Mouse (Mus musculus) heart, postnatal 4 days (tissue): ENCODE measurements around the gene Anxa6. TPM values are rescaled to one million over a fixed set of nuclear protein-coding genes. Genes with fewer than 3 reads are reported as not detected.
"Not testable (repeated sequence)": the region's sequence is repeated elsewhere in the genome, so short reads cannot be mapped to it uniquely, and the experiment has no call there.

Experiments
- DNase-seq: peaks from one replicate; pipeline ENCODE4 v3.0.0; 2021
- total RNA-seq, 2 experiments: library from RNA; stranded (reverse); gene quantifications; 2 replicates each; pipeline ENCODE4 v1.2.3; 2021

The Anxa6 gene
- total RNA-seq, 2 experiments from 2014 or later: 355 to 365 TPM

DNA sequence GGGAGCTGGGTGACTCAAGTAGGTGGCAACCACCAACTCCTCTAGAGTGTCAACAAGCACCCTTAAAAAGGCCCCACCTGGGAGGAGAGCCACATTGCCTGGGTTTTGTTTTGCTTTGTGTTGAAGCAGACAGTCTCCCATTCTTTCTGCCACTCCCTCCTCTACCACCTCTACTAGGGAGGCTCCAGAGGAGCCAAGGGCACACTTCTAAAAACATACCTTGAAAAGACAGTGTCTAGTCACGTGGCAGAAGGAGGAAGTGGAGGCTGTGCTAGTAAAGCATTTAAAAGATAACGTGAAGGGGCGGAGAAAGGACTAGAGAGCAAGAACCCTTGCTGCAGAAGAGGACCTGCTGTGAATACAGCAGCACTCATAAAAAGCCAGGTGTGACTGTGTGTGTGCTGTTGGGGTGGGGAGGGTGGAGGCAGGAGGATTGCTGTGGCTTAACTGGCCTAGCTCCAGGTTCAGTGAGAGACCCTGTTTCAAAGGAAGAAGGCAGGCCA, 74.6 kb downstream of the Anxa6 start:
- DNase-seq: no peak

DNA sequence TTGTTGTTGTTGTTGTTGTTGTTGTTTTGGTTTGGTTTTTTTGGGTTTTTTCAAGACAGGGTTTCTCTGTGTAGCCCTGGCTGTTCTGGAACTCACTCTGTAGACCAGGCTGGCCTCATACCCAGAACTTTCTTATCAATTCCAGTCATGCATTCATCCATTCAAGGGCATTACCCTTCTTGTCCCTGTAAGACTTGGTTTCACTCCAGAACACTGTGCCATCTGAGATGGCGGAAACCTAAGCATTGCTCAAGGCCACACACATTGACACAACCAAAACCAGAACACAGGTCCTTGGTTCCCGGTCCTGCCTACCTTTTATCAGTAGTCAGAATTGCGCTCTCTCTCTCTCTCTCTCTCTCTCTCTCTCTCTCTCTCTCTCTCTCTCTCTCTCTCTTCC, 75.5 kb downstream of the Anxa6 start:
- not testable (repeated sequence) for DNase-seq

DNA sequence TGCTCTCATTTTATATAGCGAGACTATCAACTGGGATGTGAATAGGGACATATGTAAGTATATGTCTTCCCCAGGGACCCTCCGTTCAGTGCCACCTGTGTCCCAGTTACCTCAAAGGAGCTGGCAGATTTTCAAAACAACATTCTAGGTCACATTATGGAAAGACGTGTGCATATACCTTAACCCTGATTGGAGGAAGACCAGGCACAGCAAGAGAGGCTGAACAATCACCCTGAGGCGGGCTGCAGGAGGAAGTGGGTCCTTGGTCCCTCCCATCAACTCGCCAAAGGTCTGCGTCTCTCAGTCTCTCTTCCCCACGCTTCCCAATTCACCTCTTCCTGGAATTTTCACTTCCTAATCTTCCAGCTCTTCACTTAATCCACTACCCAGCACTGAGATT, 76.3 kb downstream of the Anxa6 start:
- DNase-seq: no peak

DNA sequence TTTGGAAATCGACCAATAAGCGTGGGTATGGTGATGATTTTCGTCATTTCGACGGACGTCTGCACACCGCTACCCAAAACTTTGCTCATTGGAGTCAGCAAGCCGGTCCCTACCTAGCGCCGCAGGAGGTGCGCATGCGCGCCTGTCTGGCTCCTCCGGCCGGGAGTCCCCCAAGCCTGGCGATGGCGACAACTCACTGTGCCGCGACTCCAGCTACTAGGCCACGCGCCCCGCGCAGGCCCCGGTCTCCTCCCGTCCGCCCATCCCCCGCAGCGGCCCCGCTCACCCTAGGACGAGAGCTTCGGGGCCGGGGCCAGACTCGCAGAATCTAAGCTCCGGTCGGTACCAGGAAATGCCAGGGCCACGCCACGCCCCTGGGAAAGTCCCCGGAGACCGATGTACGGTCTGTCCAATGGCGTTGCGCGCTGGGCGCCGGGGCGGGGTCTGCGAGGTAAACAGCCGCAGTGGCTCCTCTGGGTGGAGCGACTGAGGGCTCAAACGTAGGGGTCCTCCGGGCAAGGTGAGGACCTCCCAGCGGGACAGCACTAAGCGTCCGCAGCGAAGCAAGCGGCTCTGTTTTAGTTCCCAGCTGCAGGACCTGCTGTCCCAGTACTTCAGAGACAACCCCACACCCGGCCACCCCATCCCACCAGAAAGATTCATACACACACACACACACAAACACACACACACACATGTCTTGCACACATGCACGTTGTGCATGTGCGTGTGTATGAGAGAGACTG, 77.3 kb downstream of the Anxa6 start:
- peak; percentile 99 for DNase-seq

DNA sequence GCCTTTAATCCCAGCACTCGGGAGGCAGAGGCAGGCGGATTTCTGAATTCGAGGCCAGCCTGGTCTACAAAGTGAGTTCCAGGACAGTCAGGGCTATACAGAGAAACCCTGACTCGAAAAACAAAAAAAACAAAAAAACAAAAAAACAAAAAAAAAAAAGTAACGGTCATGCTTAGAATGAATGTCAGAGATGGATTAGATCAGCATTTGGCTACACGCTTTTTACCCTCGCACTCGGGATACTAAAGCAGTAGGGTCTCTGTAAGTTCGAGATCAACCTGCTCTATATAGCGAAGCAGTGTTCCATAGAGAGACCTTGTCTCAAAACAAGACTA, 77.9 kb downstream of the Anxa6 start:
- DNase-seq: not testable (repeated sequence)

DNA sequence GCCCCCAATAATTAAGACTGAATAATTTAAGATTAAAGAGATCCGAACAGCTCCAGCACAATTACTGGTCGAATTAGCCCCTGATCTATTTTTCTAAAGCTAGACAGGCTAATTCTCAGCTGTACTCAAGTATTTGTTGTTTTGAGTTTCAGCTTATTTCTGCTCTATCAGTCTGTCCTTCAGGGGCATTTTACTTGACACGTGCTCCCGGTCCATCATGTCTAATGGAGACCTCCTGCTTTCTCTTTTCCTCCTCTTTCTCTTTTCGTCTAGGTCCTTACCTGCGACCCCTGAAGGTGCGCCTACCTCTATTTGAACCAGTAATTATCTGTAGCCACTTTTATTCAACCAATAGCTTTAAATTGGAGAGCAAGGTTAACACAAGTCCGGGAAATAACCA, 78.5 kb downstream of the Anxa6 start:
- no peak for DNase-seq

DNA sequence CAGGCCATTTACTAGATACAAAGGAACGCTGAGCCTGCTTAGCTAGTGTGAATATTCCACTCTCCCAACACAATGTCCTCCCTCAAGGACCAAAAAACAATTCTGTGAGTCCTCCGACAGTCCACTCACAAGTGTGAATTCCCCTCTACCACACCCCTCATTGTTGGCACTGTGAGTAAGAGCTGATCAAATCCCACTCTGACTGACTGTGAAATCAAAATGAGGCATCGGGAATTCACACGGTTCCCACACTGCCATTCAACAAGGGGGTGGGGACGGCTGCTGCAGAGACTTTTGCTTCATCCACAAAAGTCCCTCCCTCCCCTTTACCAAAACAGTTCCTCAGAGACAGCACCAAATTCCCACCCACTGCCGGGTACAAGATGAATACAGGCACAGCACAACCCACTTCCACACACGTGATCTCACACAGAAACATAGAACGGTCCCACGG, 79.2 kb downstream of the Anxa6 start:
- DNase-seq: no peak

DNA sequence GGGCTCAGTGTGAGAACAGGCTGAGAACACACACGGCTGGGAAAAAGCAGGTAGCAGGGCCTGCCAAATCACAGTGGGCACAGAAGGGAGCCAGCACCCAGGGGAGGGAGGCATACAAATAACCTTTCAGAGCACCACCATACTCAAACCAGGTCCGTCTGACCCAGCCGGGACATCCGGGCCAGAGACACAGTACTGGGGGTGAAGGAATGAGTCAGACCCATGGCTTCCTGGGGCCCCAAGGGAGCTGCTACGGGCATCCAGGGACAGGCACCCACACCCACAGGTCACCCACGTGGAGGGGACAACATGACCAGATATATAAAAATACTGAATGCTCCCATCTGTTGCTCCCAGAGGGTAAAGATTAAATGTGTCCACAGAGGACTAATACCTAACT, 80.6 kb downstream of the Anxa6 start:
- DNase-seq: no peak

DNA sequence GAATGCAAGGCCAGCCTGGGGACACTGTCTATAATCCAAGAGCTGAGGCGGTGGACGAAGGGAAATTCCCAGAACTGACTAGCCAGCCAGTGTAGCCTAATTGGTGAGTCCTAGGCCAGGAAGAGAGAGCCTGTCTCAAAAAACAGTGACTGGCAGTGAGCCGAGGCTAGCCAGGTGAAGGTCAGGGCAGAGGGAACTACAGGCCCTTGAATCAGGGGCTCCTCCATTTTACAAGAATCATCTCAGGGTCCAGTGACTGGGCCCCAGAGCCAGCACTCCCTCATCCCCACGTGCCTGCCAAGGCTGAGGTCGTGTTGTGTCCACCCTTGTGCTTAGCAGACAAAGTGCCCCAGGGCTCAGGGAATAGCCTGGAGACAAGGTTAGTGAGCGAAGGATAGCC, 82.6 kb downstream of the Anxa6 start:
- DNase-seq: no peak

DNA sequence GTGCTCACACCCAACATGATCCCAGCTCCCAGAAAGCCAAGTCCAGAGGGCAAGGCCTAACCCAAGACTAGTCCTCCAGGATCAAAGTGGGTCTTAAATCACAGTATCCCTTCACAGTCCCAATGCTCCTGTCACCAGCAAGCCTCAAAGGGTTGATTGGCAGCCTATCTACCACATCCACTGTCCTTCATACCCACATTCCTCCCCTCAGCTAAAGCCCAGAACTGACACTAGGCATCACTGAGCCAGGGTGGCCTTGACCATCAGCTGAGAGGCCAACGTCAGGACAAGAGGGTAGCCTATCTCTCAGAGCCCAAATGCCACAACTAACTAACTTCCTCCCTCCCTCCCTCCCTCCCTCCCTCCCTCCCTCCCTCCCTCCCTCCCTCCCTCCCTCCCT, 83.5 kb downstream of the Anxa6 start:
- DNase-seq: no peak

DNA sequence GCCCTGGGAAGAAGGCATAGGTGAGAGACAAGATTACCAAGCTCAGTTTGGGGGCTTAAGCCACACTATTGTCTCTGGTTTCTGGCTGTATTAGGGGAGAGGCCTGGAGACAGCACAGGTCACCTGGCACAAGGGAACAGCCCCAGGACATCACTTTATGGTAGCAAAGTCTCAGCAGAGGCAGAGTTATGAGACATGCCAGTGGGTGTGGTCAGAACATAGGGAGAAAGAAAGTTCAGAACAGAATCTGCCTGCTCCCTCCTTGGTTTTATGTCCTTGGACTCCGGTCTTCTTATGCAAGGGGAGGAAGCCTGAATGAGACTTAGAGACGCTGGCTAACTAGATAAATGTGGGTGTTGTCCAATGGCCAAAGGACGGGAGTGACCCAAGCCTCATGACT, 88.5 kb downstream of the Anxa6 start:
- no peak for DNase-seq

DNA sequence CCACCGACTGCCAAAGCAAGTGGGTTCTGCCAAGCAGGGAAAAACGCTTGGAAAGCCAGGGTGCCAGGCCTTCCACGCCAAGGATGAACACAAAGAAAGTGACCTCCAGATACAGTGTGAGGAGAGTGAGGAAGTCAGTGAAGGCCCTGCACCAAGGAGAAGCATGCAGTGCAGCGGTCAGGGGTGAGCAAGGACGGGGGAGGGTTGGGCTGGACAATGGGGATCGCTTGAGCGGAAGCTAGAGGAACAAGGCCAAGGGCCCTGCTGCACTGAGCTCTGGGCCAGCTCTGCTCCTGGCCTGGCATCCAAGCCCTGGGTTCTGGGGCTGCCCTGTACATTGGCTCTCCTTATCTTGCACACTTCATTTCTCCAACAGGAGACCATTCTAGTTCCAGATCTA, 93.2 kb downstream of the Anxa6 start:
- no peak for DNase-seq

DNA sequence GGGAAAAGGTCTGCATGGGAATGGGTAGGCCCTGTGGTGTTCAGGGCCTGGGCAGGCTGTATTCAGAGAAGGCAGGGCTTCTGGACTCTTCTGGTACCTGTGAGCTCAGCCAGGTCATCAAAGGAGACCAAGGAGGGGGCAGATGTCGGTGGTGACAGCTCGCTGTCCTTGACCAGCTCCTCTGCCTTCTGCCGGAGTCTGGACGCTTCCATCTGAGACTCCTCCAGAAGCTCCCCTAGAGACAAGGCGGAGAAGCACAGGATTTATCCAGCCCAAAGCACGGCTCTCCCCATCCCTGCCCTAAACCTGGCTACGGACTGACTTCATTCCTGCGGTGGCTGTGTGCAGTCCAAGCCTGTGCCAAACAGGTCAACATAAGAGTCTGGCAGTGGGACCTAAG, 93.7 kb downstream of the Anxa6 start:
- no peak for DNase-seq

DNA sequence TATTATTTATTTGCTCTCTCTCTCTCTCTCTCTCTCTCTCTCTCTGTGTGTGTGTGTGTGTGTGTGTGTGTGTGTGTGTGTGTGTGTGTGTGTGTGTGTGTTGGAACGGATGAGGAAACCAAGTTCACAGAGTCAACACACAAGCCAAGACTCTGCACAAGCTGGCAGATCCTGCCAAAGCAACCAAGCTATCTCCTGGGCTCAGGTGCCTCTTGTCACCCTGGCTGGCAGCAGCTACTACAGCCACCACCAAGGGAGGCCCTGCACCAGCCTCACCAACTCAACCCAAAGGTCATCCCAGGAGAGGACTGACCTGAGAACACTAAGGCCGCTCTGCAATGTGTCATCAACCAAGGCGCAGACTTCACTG, 96.5 kb downstream of the Anxa6 start:
- DNase-seq: no peak

DNA sequence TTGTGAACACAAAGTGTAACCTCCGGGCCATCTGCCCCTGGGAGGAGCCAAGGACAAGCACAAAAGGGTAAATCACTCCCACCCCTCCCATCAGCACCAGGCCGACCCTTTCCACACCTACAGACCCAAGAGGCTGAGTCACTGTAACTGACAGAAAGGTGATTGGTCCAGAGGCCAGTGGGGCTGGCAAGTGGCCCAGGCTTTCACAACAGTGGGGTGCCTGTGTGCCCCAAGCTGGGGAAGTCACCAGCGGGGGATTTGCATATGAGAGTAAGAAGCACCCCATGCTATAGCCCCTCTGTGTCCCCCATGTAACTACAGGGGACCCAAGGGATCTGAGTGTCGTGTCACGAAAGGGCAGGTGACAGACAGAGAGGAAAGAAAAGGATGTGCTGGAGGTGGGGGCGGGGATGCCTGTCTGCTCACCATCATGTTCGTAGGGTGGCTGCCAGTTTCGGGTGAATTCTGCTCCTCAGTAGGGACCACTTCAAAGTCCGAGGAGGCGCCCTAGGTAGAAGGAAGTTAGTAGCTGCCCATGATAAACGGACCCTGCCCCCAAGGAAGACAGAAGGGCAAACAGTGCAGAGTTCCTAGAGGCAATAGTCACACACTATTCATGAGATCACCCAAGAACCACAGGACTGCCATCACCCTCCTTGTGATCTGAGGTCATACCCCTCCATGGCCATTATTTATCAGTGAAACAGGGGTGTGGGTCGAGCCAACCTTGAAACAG, 97.0 kb downstream of the Anxa6 start:
- DNase-seq: no peak

DNA sequence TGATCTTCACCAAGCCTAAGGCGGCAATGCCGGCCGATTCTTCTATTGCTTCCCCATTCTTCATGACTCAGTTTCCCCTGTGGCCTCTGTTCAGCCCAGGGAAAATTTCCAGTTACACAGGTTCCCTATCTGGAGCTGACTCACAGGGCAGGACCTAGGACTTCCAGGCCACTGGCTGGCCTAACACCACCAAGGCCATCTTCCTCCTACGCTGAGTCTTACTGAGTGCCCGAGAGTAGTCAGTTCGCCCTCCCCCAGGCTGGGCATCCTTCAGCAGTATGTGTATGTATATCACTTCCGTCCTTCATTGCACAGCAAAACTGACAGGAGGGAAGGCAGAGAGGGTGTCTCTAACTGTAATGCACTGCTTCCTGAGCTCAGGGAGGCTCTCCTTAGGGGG, 99.0 kb downstream of the Anxa6 start:
- DNase-seq: no peak

DNA sequence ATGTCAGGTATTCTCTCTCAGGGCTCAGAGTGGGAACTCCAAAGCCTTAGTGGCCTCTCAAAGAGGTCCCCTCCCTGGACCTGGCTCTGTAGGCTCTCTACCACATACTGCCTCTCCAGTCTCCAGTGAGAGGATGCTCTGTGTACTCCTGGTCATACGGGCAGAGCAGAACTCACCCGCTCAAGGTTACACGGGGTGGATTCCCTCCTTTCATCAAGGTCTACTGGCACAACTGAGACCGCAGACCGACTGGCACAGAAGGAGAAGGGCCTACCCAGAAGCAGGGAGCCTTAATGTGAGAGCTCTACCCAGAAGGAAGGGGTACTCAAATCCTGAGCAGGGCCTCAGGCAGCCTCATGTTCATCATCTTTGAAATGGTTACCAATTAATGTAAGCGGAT, 100.7 kb downstream of the Anxa6 start:
- DNase-seq: no peak

DNA sequence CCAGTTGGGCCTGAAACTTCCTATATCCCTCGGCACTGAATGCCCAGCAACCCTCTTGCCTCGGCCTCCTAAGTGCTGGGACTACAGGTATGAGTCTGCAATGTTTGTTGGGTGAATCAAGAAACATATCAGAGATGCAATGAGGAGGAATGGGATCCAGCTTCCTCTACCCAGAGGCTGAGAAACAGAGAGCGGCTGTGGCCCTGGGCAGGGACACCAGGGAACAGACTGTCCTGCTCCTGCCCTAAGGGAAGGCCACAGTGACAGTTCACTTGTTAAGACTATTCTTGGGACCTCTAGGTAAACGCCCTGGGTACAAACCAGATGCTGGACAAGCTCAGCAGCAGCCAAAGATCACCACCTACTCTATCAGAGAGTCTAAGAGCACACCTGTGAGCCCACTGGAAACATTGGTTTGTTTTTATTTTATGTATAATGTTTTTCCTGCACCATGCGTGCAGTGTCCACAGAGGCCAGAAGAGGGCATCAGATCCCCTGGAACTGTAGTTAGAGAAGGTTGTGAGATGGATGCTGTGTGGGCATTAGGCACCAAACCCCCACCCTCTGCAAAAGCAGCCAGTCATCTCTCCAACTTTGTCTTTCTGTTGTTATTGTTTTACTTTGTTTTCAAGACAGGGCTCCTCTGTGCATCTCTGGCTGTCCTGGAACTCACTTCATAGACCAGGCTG, 101.7 kb downstream of the Anxa6 start:
- DNase-seq: peak; percentile 72

DNA sequence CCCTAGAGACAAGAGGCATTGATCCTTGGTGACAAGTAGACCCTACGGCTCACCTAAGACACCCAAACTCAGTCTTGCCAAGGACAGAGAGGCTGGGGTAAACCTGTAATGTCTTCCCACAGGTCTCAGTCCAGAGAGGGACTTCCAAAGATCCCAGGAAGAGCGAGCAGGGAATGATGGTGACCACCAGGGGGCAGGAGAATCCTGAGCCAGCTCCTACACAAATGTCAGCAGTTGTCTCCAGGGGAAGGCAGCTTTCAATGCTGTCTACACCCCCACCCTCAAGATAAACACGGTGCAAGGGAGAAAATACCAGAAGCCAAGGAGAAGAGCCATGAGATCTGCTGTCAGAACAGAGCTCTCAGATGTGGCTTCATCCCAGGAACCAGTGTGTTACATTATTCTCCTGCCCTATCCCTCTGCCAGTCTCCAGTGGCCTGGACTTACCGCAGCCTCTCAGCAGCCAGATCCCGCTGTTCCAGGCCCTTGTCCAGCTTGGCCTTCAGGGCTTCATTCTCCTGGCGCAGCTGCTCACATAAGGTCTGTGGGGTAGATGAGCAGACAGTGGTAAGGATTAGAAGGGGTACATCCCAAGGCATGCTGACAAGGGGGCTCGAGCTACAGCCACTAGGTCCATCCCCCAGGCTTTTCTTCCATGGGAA, 102.8 kb downstream of the Anxa6 start:
- peak; percentile 77 for DNase-seq

DNA sequence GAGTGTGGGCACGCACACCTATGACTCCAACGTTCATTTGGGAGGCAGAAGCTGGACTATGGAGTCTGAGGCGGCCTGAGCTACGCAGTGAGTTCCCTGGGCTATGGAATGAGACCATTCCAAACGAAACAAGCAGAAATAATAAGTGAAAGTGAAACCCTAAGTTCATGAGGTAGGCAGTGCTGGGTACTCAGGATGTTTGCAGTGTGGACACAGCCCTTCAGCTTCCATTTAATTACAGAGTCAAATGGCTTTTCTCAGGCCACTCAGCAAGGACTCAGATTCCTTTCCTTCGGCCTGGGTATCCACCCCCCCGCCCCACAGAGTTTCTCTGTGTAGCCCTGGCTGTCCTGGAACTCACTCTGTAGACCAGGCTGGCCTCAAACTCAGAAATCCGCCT, 103.5 kb downstream of the Anxa6 start:
- DNase-seq: no peak

DNA sequence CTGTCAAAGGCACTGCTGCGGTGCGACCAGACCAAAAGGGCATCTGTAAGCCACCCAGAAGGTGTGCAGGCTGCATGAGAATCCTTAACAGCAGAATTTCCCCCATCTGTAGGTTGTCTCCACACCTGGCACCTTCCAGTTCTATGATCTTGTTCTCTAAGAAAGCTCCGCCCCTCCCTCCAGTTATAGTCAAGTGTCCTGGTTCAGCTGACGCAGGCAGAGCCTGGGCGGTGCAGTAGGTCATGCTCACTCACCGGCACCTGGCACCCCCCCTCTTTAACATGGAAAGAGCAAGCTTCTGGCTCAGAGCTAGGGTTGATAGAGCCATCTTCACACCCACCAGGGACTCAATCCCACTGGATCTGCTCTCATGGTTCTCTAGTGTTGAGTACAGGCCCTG, 104.0 kb downstream of the Anxa6 start:
- no peak for DNase-seq
